Comparison of ENCODE assay signal across 13 mouse cellular contexts in genomic region chr5:24541144-24541569, GRCm38 (mm10). TPM values are rescaled to one million over a fixed set of nuclear protein-coding genes. Genes with fewer than 3 reads are reported as not detected.
DNase-seq lines count a peak whose midpoint lies in the region; ATAC-seq and TF ChIP-seq lines count a peak whose summit lies in the region.
"Had no signal": no experiment of that assay in that cellular context is flagged by ENCODE, and none has a peak within 500 bp of the region (broad histone marks: within the 10 kb centered on the region; RNA-seq: fewer than 3 reads in every experiment).

No protein-coding gene starts in this region.

- H3K27ac ChIP-seq in hindbrain, embryonic 12.5 days: 0 out of 2 replicates have a peak overlapping the region, but pooled peaks have one; percentile 12
- no peak overlapping the region for H3K27ac ChIP-seq in hindbrain, embryonic 11.5 days (ENCODE audit: low read depth, low read length)
- H3K27ac ChIP-seq in neural tube, embryonic 12.5 days: no peak overlapping the region
- no peak overlapping the region for H3K27ac ChIP-seq in neural tube, embryonic 15.5 days (replicated peaks)
- H3K27ac ChIP-seq in intestine, postnatal 0 days (ENCODE audit: low read depth, low read length): no peak overlapping the region
- H3K27ac ChIP-seq in stomach, postnatal 0 days (replicated peaks): no peak overlapping the region
- H3K27ac ChIP-seq: hindbrain, embryonic 13.5 days had no signal

- TF ChIP-seq EP300 in stomach, postnatal 0 days (optimal IDR thresholded peaks at IDR 0.05): no peak

- peaks cover 5% of the 10 kb centered on the region; the same call in 1 of the 2 replicates for H3K27me3 ChIP-seq in hindbrain, embryonic 12.5 days
- H3K27me3 ChIP-seq in hindbrain, embryonic 11.5 days (ENCODE audit: control insufficient read depth, insufficient read depth, low read length): no peaks in the 10 kb centered on the region
- peaks cover 6% of the 10 kb centered on the region for H3K27me3 ChIP-seq in neural tube, embryonic 12.5 days (replicated peaks)
- no peaks in the 10 kb centered on the region; the same call in 1 of the 2 replicates for H3K27me3 ChIP-seq in neural tube, embryonic 15.5 days (replicated peaks)
- no peaks in the 10 kb centered on the region; the same call in 1 of the 2 replicates for H3K27me3 ChIP-seq in intestine, postnatal 0 days (replicated peaks; ENCODE audit: control insufficient read depth, insufficient read depth, low read length)
- H3K27me3 ChIP-seq in stomach, postnatal 0 days (ENCODE audit: control insufficient read depth, insufficient read depth, low read length): no peaks in the 10 kb centered on the region

- WGBS in hindbrain, embryonic 12.5 days: 50% methylated on average over 6 of the region's 6 CpGs
- 45% methylated on average over 6 of the region's 6 CpGs for WGBS in hindbrain, embryonic 11.5 days
- WGBS in neural tube, embryonic 12.5 days: 56% methylated on average over 6 of the region's 6 CpGs
- whole genome bisulfite sequencing in neural tube, embryonic 15.5 days: 55% methylated on average over 6 of the region's 6 CpGs
- 14% methylated on average over 6 of the region's 6 CpGs for WGBS in intestine, postnatal 0 days
- WGBS in stomach, postnatal 0 days: 13% methylated on average over 6 of the region's 6 CpGs

- no peaks in the 10 kb centered on the region for H3K36me3 ChIP-seq in hindbrain, embryonic 12.5 days
- H3K36me3 ChIP-seq in hindbrain, embryonic 11.5 days (ENCODE audit: control insufficient read depth, insufficient read depth, low read length): no peaks in the 10 kb centered on the region
- H3K36me3 ChIP-seq in neural tube, embryonic 12.5 days: no peaks in the 10 kb centered on the region
- no peaks in the 10 kb centered on the region for H3K36me3 ChIP-seq in neural tube, embryonic 15.5 days
- no peaks in the 10 kb centered on the region for H3K36me3 ChIP-seq in intestine, postnatal 0 days (ENCODE audit: control insufficient read depth, insufficient read depth)
- no peaks in the 10 kb centered on the region for H3K36me3 ChIP-seq in stomach, postnatal 0 days (ENCODE audit: control insufficient read depth, insufficient read depth, low read length)
- H3K36me3 ChIP-seq: hindbrain, embryonic 13.5 days had no signal

- no peak for TF ChIP-seq CTCF in intestine, postnatal 0 days (IDR thresholded peaks at IDR 0.05; ENCODE audit: low read depth)
- TF ChIP-seq CTCF in stomach, postnatal 0 days (IDR thresholded peaks at IDR 0.05; ENCODE audit: low read depth): no peak

- H3K9me3 ChIP-seq in hindbrain, embryonic 12.5 days (replicated peaks): no peaks in the 10 kb centered on the region
- H3K9me3 ChIP-seq in hindbrain, embryonic 11.5 days (ENCODE audit: control insufficient read depth, low read length): no peaks in the 10 kb centered on the region
- no peaks in the 10 kb centered on the region for H3K9me3 ChIP-seq in neural tube, embryonic 12.5 days
- no peaks in the 10 kb centered on the region for H3K9me3 ChIP-seq in neural tube, embryonic 15.5 days (replicated peaks)
- no peaks in the 10 kb centered on the region for H3K9me3 ChIP-seq in intestine, postnatal 0 days (ENCODE audit: control insufficient read depth)
- no peaks in the 10 kb centered on the region for H3K9me3 ChIP-seq in stomach, postnatal 0 days (ENCODE audit: control insufficient read depth, low read length)
- H3K9me3 ChIP-seq: hindbrain, embryonic 13.5 days had no signal

- H3K4me1 ChIP-seq in hindbrain, embryonic 12.5 days: peaks cover 17% of the 10 kb centered on the region
- no peaks in the 10 kb centered on the region; the same call in 1 of the 2 replicates for H3K4me1 ChIP-seq in hindbrain, embryonic 11.5 days (replicated peaks; ENCODE audit: control insufficient read depth, insufficient read depth, low read length)
- H3K4me1 ChIP-seq in neural tube, embryonic 12.5 days: peaks cover 10% of the 10 kb centered on the region
- H3K4me1 ChIP-seq in neural tube, embryonic 15.5 days: peaks cover 22% of the 10 kb centered on the region; the same call in 1 of the 2 replicates
- no peaks in the 10 kb centered on the region for H3K4me1 ChIP-seq in intestine, postnatal 0 days (replicated peaks; ENCODE audit: control insufficient read depth, insufficient read depth, low read length)
- H3K4me1 ChIP-seq in stomach, postnatal 0 days (replicated peaks; ENCODE audit: control insufficient read depth, insufficient read depth): peaks cover 5% of the 10 kb centered on the region; the same call in 1 of the 2 replicates

- no peak for DNase-seq in hindbrain, embryonic 11.5 days (ENCODE audit: low spot score)
- no peak for DNase-seq in stomach, postnatal 0 days (ENCODE audit: low spot score)
- DNase-seq in Muller cell, postnatal 12 days (ENCODE audit: inconsistent ontology term): no peak
- no peak for DNase-seq in embryo, embryonic 10 days (ENCODE audit: low spot score)
- DNase-seq: cerebellum, adult 11 months had no signal

- H3K9ac ChIP-seq in hindbrain, embryonic 12.5 days: no peak overlapping the region
- H3K9ac ChIP-seq in hindbrain, embryonic 11.5 days (ENCODE audit: low read depth, low read length): no peak overlapping the region
- H3K9ac ChIP-seq in neural tube, embryonic 12.5 days: no peak overlapping the region
- H3K9ac ChIP-seq in neural tube, embryonic 15.5 days (replicated peaks): no peak overlapping the region
- H3K9ac ChIP-seq in intestine, postnatal 0 days (ENCODE audit: low read depth, low read length): no peak overlapping the region
- 0 out of 2 replicates have a peak overlapping the region, but pooled peaks have one; percentile 8 for H3K9ac ChIP-seq in stomach, postnatal 0 days (ENCODE audit: low read length)
- H3K9ac ChIP-seq: hindbrain, embryonic 13.5 days had no signal

- H3K4me2 ChIP-seq in hindbrain, embryonic 12.5 days (replicated peaks): peak overlapping the region; percentile 25; the same call in 1 of the 2 replicates
- no peak overlapping the region for H3K4me2 ChIP-seq in hindbrain, embryonic 11.5 days (replicated peaks; ENCODE audit: low read depth, low read length)
- peak overlapping the region; percentile 22 for H3K4me2 ChIP-seq in neural tube, embryonic 12.5 days (replicated peaks)
- no peak overlapping the region for H3K4me2 ChIP-seq in neural tube, embryonic 15.5 days
- H3K4me2 ChIP-seq in intestine, postnatal 0 days (replicated peaks; ENCODE audit: low read depth): peak overlapping the region; percentile 48
- peak overlapping the region; percentile 44 for H3K4me2 ChIP-seq in stomach, postnatal 0 days (replicated peaks; ENCODE audit: low read depth)
- H3K4me2 ChIP-seq: hindbrain, embryonic 13.5 days had no signal

- no peak overlapping the region for H3K4me3 ChIP-seq in hindbrain, embryonic 12.5 days
- H3K4me3 ChIP-seq in hindbrain, embryonic 11.5 days (ENCODE audit: low read depth, low read length): no peak overlapping the region
- no peak overlapping the region for H3K4me3 ChIP-seq in neural tube, embryonic 12.5 days
- H3K4me3 ChIP-seq in neural tube, embryonic 15.5 days (replicated peaks): no peak overlapping the region
- no peak overlapping the region for H3K4me3 ChIP-seq in intestine, postnatal 0 days (ENCODE audit: low read depth, low read length)
- no peak overlapping the region for H3K4me3 ChIP-seq in stomach, postnatal 0 days (ENCODE audit: low read depth, low read length)
- H3K4me3 ChIP-seq: hindbrain, embryonic 13.5 days; myocyte had no signal

- ATAC-seq in hindbrain, embryonic 12.5 days (ENCODE audit: low FRiP score): no peak
- ATAC-seq in hindbrain, embryonic 11.5 days (ENCODE audit: low FRiP score): no peak
- ATAC-seq in neural tube, embryonic 12.5 days (ENCODE audit: low FRiP score, low read depth): no peak
- ATAC-seq in neural tube, embryonic 15.5 days (ENCODE audit: low FRiP score): no peak
- no peak for ATAC-seq in intestine, postnatal 0 days
- ATAC-seq in stomach, postnatal 0 days (ENCODE audit: low FRiP score, low TSS enrichment): no peak
- ATAC-seq: CD4-positive, CD25-positive, alpha-beta regulatory T cell, adult 4 months had no signal

RNA-seq across cellular contexts. Expression of gene Asb10, which starts 0.4 kb away (rescaled TPM):
- polyA plus RNA-seq in hindbrain, embryonic 12.5 days (2016; fragmentation: Nextera tagmentation; extraction: Ambion mirVana): 0.32 and 0.42 TPM in 2 replicates
- polyA plus RNA-seq in hindbrain, embryonic 11.5 days (2014; fragmentation: Nextera tagmentation; extraction: Ambion mirVana): 0.20 and 0.33 TPM in 2 replicates
- 0.37 and 0.82 TPM in 2 replicates for polyA plus RNA-seq in neural tube, embryonic 12.5 days (2016; fragmentation: Nextera tagmentation; extraction: Ambion mirVana)
- 0.40 and 0.87 TPM in 2 replicates for polyA plus RNA-seq in neural tube, embryonic 15.5 days (2015; fragmentation: Nextera tagmentation; extraction: Ambion mirVana)
- polyA plus RNA-seq in intestine, postnatal 0 days (2015; fragmentation: Nextera tagmentation; extraction: Ambion mirVana): 0.09 and 0.18 TPM in 2 replicates
- polyA plus RNA-seq in stomach, postnatal 0 days (2015; fragmentation: Nextera tagmentation; extraction: Ambion mirVana): 0.21 and 0.25 TPM in 2 replicates
- polyA plus RNA-seq: CD4-positive, CD25-positive, alpha-beta regulatory T cell, adult 4 months had no signal

RNA-seq across cellular contexts. Expression of gene Gbx1, which starts 14.2 kb away (rescaled TPM):
- 5.6 and 6.7 TPM in 2 replicates for polyA plus RNA-seq in hindbrain, embryonic 12.5 days (2016; fragmentation: Nextera tagmentation; extraction: Ambion mirVana)
- 1.0 and 1.9 TPM in 2 replicates for polyA plus RNA-seq in hindbrain, embryonic 11.5 days (2014; fragmentation: Nextera tagmentation; extraction: Ambion mirVana)
- polyA plus RNA-seq in neural tube, embryonic 12.5 days (2016; fragmentation: Nextera tagmentation; extraction: Ambion mirVana): 11.0 and 12.0 TPM in 2 replicates
- polyA plus RNA-seq in neural tube, embryonic 15.5 days (2015; fragmentation: Nextera tagmentation; extraction: Ambion mirVana): 5.9 and 13.7 TPM in 2 replicates
- not detected in 2 replicates for polyA plus RNA-seq in intestine, postnatal 0 days (2015; fragmentation: Nextera tagmentation; extraction: Ambion mirVana)
- 0.02 TPM in 1 of 2 replicates, not detected in the other for polyA plus RNA-seq in stomach, postnatal 0 days (2015; fragmentation: Nextera tagmentation; extraction: Ambion mirVana)
- polyA plus RNA-seq: CD4-positive, CD25-positive, alpha-beta regulatory T cell, adult 4 months had no signal

RNA-seq across cellular contexts. Expression of gene 4931409K22Rik, which starts 15.5 kb away (rescaled TPM):
- polyA plus RNA-seq in hindbrain, embryonic 12.5 days (2016; fragmentation: Nextera tagmentation; extraction: Ambion mirVana): not detected in 2 replicates
- 0.14 TPM in 1 of 2 replicates, not detected in the other for polyA plus RNA-seq in hindbrain, embryonic 11.5 days (2014; fragmentation: Nextera tagmentation; extraction: Ambion mirVana)
- 0.15 and 0.20 TPM in 2 replicates for polyA plus RNA-seq in neural tube, embryonic 12.5 days (2016; fragmentation: Nextera tagmentation; extraction: Ambion mirVana)
- 0.24 and 0.26 TPM in 2 replicates for polyA plus RNA-seq in neural tube, embryonic 15.5 days (2015; fragmentation: Nextera tagmentation; extraction: Ambion mirVana)
- not detected in 2 replicates for polyA plus RNA-seq in intestine, postnatal 0 days (2015; fragmentation: Nextera tagmentation; extraction: Ambion mirVana)
- 0.08 TPM in 1 of 2 replicates, not detected in the other for polyA plus RNA-seq in stomach, postnatal 0 days (2015; fragmentation: Nextera tagmentation; extraction: Ambion mirVana)
- polyA plus RNA-seq: CD4-positive, CD25-positive, alpha-beta regulatory T cell, adult 4 months; myocyte; urinary bladder, adult 2 months had no signal

RNA-seq across cellular contexts. Expression of gene Abcf2, which starts 36.1 kb away (rescaled TPM):
- 108 and 110 TPM in 2 replicates for polyA plus RNA-seq in hindbrain, embryonic 12.5 days (2016; fragmentation: Nextera tagmentation; extraction: Ambion mirVana)
- polyA plus RNA-seq in hindbrain, embryonic 11.5 days (2014; fragmentation: Nextera tagmentation; extraction: Ambion mirVana): 121 and 136 TPM in 2 replicates
- polyA plus RNA-seq in neural tube, embryonic 12.5 days (2016; fragmentation: Nextera tagmentation; extraction: Ambion mirVana): 114 and 123 TPM in 2 replicates
- polyA plus RNA-seq in neural tube, embryonic 15.5 days (2015; fragmentation: Nextera tagmentation; extraction: Ambion mirVana): 82.8 and 93.1 TPM in 2 replicates
- polyA plus RNA-seq in intestine, postnatal 0 days (2015; fragmentation: Nextera tagmentation; extraction: Ambion mirVana): 40.1 and 40.5 TPM in 2 replicates
- polyA plus RNA-seq in stomach, postnatal 0 days (2015; fragmentation: Nextera tagmentation; extraction: Ambion mirVana): 45.2 and 45.3 TPM in 2 replicates

RNA-seq across cellular contexts. Expression of gene Chpf2, which starts 45.4 kb away (rescaled TPM):
- polyA plus RNA-seq in hindbrain, embryonic 12.5 days (2016; fragmentation: Nextera tagmentation; extraction: Ambion mirVana): 22.3 and 23.1 TPM in 2 replicates
- 8.6 and 8.7 TPM in 2 replicates for polyA plus RNA-seq in hindbrain, embryonic 11.5 days (2014; fragmentation: Nextera tagmentation; extraction: Ambion mirVana)
- polyA plus RNA-seq in neural tube, embryonic 12.5 days (2016; fragmentation: Nextera tagmentation; extraction: Ambion mirVana): 19.8 and 21.6 TPM in 2 replicates
- polyA plus RNA-seq in neural tube, embryonic 15.5 days (2015; fragmentation: Nextera tagmentation; extraction: Ambion mirVana): 19.3 and 21.2 TPM in 2 replicates
- polyA plus RNA-seq in intestine, postnatal 0 days (2015; fragmentation: Nextera tagmentation; extraction: Ambion mirVana): 23.5 and 24.4 TPM in 2 replicates
- polyA plus RNA-seq in stomach, postnatal 0 days (2015; fragmentation: Nextera tagmentation; extraction: Ambion mirVana): 18.2 and 19.2 TPM in 2 replicates

Comparison
In these comparisons a context has a peak if more than half of its experiments do, and no peak if none do; other contexts are left out.
1. H3K4me2 ChIP-seq: peak in hindbrain, embryonic 12.5 days (single experiment), neural tube, embryonic 12.5 days (single experiment), intestine, postnatal 0 days (single experiment) and stomach, postnatal 0 days (single experiment); none in hindbrain, embryonic 11.5 days (single experiment) and neural tube, embryonic 15.5 days (single experiment).